Mouse (Mus musculus) adrenal gland, adult 18-20 months (tissue): ENCODE measurements at regions not wholly inside any gene's neighbourhood (a gene's known extent, or its start where the extent isn't known, plus 50 kb on each side); places are given as distances from the start of the nearest gene placed in this dataset.

Experiments used
- DNase-seq, 2 experiments: peaks; one replicate each; pipeline ENCODE4 v3.0.0; 2021 to 2022; ENCODE audit warnings: low spot score in 2 of 2

DNA sequence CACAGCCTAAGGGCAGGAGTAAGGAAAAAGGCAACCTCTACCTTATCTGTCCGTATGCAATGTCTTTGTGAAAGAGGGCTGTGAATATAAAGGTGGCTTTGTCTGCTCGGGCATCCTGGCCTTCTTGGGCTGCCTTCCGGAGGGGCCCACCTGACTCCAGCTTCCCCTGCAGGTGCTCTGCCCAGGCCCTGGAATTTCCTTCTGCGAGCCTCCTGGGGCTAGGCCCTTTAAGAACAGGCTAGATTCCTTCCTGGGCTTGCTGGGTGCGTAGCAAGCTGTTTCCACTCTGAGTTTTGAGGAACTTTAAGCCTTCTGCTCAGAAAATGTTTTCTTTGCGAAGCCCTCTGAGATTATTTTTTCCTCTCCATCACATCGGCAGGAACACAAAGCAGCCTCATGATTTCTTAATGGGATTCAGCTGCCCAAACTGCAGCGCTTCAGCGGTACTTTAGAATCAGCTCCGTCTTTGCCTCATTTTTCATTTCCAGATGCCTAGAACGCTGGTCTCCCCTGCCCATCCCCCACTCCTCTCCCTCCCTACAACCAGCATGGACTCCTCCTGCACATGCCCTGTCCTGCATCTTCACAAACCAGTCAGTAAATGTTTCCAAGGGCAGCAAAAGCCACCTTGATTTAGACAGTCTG is 72.9 kb upstream of the Frmd6 start:
- DNase-seq = no peak

DNA sequence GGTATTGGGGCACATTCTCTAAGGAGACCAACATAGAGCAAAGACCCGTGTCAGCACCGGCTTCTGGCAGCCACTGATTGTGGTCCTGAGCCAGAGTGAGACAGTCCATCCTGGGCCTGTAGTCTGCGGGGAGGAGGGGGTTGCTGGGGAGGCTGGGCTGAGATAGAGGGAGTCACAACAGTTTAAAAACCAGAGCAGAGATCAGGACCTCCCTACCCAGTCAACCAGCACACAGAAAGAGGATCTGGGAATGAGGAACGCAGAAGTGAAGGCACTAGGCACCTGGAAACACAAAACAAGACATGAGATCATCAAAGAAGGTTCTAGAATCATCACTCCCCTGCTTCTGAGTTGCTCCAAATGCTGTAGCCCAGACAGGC is 72.4 kb upstream of the Frmd6 start:
- no peak for DNase-seq

DNA sequence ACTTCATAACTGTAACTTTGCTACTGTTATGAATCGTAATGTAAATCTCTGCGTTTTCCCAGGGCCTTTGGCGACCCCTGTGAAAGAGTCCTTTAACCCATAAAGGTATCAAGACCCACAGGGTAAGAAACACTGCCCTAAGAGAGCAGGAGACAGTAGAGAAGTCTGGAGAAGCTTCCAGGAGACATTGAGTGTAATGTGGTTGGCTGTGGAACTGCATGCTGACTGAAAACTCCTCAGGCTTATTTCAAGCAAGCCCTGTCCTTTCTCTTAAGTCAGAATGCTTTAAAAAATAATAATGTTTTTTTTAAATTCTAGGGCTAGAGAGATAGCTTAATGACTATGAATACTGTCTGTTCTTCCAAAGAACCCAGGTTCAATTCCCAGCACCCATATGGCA is 71.9 kb upstream of the Frmd6 start:
- no peak for DNase-seq

DNA sequence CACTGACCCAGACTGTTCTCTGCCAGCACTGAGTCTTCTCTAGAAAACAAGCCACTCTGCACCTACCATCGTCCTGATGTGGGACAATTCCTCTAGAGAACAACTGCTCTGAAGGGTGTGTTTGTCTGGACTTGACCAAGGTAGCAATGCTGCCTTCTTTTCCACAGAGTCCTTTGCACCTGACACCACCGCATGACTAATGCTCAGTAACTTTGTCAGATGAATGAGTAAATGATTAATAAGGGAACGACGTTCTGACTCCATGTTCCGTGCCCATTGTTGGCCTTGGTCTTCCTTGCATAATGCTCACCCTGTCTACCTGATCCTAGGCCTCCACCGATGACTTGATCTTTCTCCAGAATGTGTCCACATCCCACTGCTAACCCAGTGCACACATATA is 67.2 kb upstream of the Frmd6 start:
- DNase-seq = no peak

DNA sequence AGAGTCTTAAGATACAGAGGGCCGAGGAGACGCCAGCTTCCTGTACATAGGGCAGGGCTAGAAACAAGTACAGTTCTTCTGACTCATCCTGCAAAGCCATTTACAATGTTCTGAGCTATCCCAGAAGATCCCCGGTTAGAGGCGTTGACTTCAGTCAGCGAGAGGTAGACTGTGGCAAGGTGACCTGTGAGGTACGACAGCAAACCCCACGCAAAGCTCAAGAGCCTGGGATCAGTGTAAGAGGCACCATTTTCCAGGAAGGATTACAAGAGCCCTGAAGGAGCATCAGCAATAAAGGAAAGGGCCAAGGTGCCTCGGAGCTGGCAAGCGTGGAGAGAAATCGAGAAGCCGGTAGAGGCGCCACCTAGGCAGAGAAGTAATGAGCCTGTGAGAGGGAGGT is 61.8 kb upstream of the Frmd6 start:
- DNase-seq = no peak

DNA sequence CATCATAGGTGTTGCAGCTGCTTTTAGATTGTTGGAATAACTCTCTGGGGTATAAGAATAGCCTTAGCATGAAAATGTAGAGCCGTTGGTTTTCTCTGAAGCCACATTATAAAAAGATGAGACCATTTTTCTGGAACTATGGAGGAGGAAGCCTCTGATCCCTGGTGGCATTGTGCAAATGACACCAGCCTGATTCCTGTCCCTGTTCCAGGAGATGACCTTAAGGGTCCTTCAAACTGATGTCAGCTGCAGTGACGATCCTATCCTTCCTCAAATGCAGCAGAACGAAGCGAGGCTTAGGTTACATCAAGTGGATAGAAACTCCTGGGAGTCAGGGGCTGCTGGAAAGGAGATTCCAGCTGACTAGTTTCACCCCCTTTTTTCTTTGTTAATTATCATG is 59.0 kb upstream of the Frmd6 start:
- no peak for DNase-seq

DNA sequence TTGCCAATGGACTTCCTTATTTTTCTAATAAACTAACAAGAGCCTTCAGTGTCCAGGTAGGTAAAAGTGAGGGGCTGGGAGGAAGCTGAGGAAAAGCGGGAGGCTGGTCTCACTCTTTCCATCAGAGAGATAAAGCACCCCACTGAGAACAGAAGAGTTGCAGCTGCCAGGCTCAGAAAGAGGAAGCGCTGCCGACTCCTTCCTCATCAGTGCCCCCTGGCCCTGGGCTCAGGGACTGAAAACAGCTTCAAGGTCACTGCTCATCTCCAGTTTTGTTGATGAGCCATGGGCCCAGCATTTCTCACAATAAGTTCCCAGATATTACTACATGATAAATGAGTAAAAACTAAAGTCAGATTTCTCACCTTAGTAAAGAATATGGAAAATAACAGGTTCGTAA is 57.4 kb upstream of the Frmd6 start:
- no peak for DNase-seq

DNA sequence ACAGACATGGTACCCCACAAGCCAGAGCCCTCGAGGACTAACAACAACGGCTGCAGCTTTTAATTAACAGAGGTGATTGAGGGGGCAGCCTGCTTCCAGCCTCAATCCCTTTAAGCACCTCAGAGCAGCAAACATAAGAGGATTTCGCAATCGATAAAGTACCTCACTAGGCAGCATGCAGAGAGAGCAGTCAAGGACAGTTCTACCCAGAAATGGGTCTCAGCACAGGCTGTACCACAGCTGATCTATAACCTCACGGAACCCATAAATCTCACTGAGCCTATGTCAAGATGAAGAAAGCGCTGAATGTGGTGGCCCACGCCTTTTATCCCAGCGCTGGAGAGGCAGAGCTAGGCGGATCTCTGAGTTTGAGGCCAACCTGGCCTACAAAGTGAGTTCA is 56.6 kb upstream of the Frmd6 start:
- no peak for DNase-seq

DNA sequence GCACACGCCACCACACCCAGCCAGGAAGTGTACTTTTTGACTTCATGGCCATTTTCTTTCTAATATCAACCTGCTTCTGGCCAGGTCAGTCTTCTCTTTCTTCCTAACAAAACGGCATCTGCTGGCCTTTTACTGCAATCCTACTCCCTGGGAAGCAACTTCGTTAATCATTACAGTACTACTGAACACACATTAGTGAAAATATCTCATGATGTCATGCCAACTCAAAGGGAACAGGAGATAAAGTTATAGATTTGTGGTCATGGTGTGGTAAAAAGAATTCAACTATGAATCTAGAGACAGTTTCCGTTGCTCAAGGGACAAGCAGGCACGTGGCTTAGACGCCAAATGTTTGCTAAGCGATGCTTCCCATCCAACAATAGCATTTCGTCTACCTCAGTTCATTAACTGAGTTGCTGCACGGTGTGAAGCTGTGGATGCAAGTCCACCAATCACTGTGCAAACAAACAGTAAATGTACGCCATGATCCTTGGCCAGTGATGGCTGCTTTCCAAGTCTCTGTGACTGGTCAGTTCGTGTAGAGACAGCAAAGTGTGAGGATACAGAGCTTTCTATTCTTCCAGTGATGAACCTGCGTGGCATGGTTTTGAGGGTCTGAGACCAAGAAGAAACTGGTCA is 55.7 kb upstream of the Frmd6 start:
- no peak for DNase-seq

DNA sequence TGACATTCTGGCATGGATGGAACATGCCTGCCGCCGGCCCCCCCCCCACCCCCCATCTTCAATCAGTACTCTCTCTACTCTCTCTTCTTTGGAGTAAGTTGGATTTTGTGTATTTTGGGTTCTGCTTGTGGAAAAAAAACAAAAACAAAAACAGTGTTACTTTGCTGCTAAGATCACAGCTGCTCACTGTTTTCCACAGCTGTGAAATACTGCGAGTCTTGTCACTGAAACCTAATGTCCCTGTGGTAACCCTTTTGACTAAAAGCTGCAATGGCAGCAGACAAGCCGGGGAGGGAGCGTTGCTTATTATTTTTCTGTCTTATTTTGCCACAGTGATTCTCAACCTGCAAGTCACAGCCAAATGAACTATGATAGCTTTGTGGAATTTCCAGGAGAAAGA is 51.3 kb upstream of the Frmd6 start:
- DNase-seq = no peak

DNA sequence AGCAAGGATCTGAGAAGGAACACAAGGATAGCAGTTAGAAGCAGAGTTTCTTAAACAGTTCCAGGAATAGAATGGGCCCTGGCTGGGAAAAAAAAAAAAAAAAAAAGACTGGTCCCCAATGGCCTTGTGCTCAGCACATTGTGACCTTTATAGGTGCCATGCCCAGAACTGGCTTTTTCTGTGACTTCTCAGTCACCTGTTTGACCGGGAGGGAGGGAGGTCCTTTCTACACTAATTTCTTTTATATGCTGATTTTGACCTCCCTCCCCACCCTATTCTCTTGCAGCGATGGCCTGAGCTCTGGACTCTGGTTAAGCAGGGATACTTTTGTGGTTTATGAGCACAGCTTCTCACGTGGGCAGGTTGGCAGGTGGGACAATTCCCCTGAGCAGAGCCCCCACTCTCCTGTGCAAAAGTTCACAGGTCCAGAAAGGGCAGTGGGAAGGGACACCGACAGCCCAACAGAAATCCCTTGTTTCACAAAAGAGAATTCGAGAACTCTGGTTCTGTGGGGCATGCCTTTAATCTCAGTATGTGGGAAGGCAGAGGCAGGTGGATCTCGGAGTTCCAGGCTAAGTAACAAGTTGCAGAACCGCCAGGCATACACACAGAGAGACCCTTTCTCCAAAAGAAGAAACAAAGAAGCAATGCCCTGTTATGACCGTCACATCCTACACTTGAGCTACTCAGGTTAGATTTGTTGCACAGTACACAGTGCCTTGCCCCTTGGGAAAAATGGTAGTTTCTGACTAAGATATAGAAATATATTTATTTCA is 50.3 kb upstream of the Frmd6 start:
- DNase-seq = no peak
